Mouse (Mus musculus): ENCODE results near the gene Dync1li1. TPM values are rescaled to one million over a fixed set of nuclear protein-coding genes. Genes with fewer than 3 reads are reported as not detected.

Dync1li1 gene
- polyA plus RNA-seq (2012; rRNA removed): 9.9 and 18.7 TPM in 2 replicates

- WGBS: 1% methylated on average over 55 of the region's 57 CpGs
- Histone ChIP-seq H3K4me1 (ENCODE audit: control insufficient read depth, insufficient read depth, insufficient read length, low read length) (peaks cover 13% of the 10 kb centered on the region), H3K27me3 (ENCODE audit: control insufficient read depth, insufficient read depth, low read length) (no peaks in the 10 kb centered on the region), H3K4me3 (ENCODE audit: low read depth, low read length) (peak within 1 kb of the TSS; percentile 91), H3K27ac (ENCODE audit: insufficient read depth, low read depth, low read length) (peak within 1 kb of the TSS; percentile 97), H3K36me3 (ENCODE audit: control insufficient read depth, insufficient read depth, low read length) (peaks cover 8% of the 10 kb centered on the region)
- TF ChIP-seq CTCF (IDR thresholded peaks at IDR 0.05; ENCODE audit: extremely low read depth, insufficient read length, insufficient replicate concordance, low read depth, low read length): no peak
- peak; percentile 89 for TF ChIP-seq POLR2A (IDR thresholded peaks at IDR 0.05; ENCODE audit: low read depth, low read length)
These were observed at the start of gene Dync1li1 for GRCm38 (mm10) chr9:114688252-114688952. Gene Dync1li1, plus strand, starts transcription at chr9:114688790.

- Histone ChIP-seq H3K36me3 (ENCODE audit: control insufficient read depth, insufficient read depth, low read length) (peaks cover 2% of the 10 kb centered on the region; the same call in 1 of the 2 replicates), H3K27ac (ENCODE audit: insufficient read depth, low read depth, low read length) (peak overlapping the region; percentile 71), H3K4me3 (ENCODE audit: low read depth, low read length) (peak overlapping the region; percentile 78), H3K27me3 (ENCODE audit: control insufficient read depth, insufficient read depth, low read length) (no peaks in the 10 kb centered on the region), H3K4me1 (ENCODE audit: control insufficient read depth, insufficient read depth, insufficient read length, low read length) (peaks cover 5% of the 10 kb centered on the region; the same call in 1 of the 2 replicates)
- WGBS: 8% methylated on average over 18 of the region's 18 CpGs
- TF ChIP-seq CTCF (IDR thresholded peaks at IDR 0.05; ENCODE audit: extremely low read depth, insufficient read length, insufficient replicate concordance, low read depth, low read length): no peak
These were observed 49.3 kb upstream of the Dync1li1 start for GRCm38 (mm10) chr9:114639186-114639748.

- 4% methylated on average over 51 of the region's 51 CpGs for WGBS
These were observed 48.5 kb upstream of the Dync1li1 start, which contains the start of gene Cnot10 for GRCm38 (mm10) chr9:114639839-114640646. Gene Cnot10, minus strand, starts transcription at chr9:114640184.

DNA sequence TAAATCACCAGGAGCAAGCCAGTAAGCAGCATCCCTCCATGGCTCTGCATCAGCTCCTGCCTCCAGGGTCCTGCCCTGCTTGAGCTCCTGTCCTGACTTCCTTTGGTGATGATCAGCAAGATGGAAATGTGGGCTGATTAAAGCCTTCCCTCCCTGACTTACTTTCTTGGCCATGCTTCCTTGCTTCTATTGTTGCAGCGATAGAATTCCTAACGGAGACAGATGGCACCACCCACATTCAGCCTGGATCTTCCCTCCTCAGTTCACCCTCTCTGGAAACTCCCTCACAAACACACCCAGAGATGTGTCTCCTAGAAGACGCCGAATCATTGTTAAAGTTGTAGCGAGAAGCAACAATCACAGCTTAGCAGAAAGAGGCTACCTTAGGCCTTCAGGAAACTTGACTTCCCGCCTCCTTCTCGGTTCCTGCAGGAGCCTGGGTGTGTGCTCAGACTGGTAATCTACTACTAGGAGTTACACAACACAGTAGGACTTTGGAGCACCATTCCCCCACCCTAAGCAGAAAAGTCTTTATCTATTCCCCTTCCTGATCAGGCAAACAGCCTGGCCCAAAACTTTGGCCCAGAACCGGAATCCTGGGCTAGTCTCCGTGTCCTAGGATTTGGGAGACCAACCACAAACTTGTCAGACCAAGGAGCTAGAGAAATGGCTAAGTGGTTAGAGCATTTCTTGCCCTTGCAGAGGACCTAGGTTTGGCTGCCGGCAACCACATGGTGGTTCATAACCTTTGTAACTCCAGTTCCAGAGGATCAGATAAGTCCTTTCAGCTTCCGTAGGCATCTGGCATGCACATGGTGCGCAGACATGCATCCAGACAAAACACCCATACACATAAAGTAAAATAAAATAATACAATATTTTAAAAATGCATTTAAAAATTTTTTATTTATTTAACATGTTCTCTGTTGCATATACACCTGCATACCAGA, 41.8 kb upstream of the Dync1li1 start:
- no peaks in the 10 kb centered on the region for H3K36me3 ChIP-seq (ENCODE audit: control insufficient read depth, insufficient read depth, low read length)
- no peak for TF ChIP-seq CTCF (IDR thresholded peaks at IDR 0.05; ENCODE audit: extremely low read depth, insufficient read length, insufficient replicate concordance, low read depth, low read length)
- TF ChIP-seq POLR2A (IDR thresholded peaks at IDR 0.05; ENCODE audit: low read depth, low read length): no peak
- WGBS: 37% methylated on average over 12 of the region's 12 CpGs
- H3K27ac ChIP-seq (ENCODE audit: insufficient read depth, low read depth, low read length): peak overlapping the region; percentile 94
- no peaks in the 10 kb centered on the region for H3K27me3 ChIP-seq (ENCODE audit: control insufficient read depth, insufficient read depth, low read length)
- H3K4me1 ChIP-seq (ENCODE audit: control insufficient read depth, insufficient read depth, insufficient read length, low read length): peaks cover 3% of the 10 kb centered on the region; the same call in 1 of the 2 replicates
- peak overlapping the region; percentile 49 for H3K4me3 ChIP-seq (ENCODE audit: low read depth, low read length)

More at GRCm38 (mm10) chr9:114639839-114640646, 48.5 kb upstream of the Dync1li1 start, which contains the start of gene Cnot10:
- Histone ChIP-seq H3K4me1 (ENCODE audit: control insufficient read depth, insufficient read depth, insufficient read length, low read length) (peaks cover 5% of the 10 kb centered on the region; the same call in 1 of the 2 replicates), H3K36me3 (ENCODE audit: control insufficient read depth, insufficient read depth, low read length) (peaks cover 2% of the 10 kb centered on the region; the same call in 1 of the 2 replicates), H3K27ac (ENCODE audit: insufficient read depth, low read depth, low read length) (peak within 1 kb of the TSS; percentile 71), H3K27me3 (ENCODE audit: control insufficient read depth, insufficient read depth, low read length) (no peaks in the 10 kb centered on the region), H3K4me3 (ENCODE audit: low read depth, low read length) (peak within 1 kb of the TSS; percentile 78)
- TF ChIP-seq CTCF (IDR thresholded peaks at IDR 0.05; ENCODE audit: extremely low read depth, insufficient read length, insufficient replicate concordance, low read depth, low read length) (0 out of 2 replicates have a peak, but pooled peaks have one; percentile 27), POLR2A (IDR thresholded peaks at IDR 0.05; ENCODE audit: low read depth, low read length) (peak; percentile 78)

- 82% methylated on average over 28 of the region's 28 CpGs for WGBS
- Histone ChIP-seq H3K27me3 (ENCODE audit: control insufficient read depth, insufficient read depth, low read length) (no peaks in the 10 kb centered on the region), H3K27ac (ENCODE audit: insufficient read depth, low read depth, low read length) (no peak overlapping the region), H3K4me1 (ENCODE audit: control insufficient read depth, insufficient read depth, insufficient read length, low read length) (peaks cover 3% of the 10 kb centered on the region; the same call in 1 of the 2 replicates), H3K36me3 (ENCODE audit: control insufficient read depth, insufficient read depth, low read length) (no peaks in the 10 kb centered on the region), H3K4me3 (ENCODE audit: low read depth, low read length) (no peak overlapping the region)
- TF ChIP-seq POLR2A (IDR thresholded peaks at IDR 0.05; ENCODE audit: low read depth, low read length) (no peak), CTCF (IDR thresholded peaks at IDR 0.05; ENCODE audit: extremely low read depth, insufficient read length, insufficient replicate concordance, low read depth, low read length) (no peak)
These were observed 40.8 kb upstream of the Dync1li1 start for GRCm38 (mm10) chr9:114647506-114648432.
